Comparison of ENCODE assay signal across 18 mouse cellular contexts in genomic region chr10:76801237-76801641, GRCm38 (mm10).
DNase-seq lines count a peak whose midpoint lies in the region; ATAC-seq lines count a peak whose summit lies in the region.
"Had no signal": no experiment of that assay in that cellular context is flagged by ENCODE, and none has a peak within 500 bp of the region (broad histone marks: within the 10 kb centered on the region; RNA-seq: fewer than 3 reads in every experiment).

No protein-coding gene starts in this region.

- no peaks in the 10 kb centered on the region for H3K36me3 ChIP-seq in hindbrain, embryonic 15.5 days
- peaks cover 5% of the 10 kb centered on the region; the same call in 1 of the 2 replicates for H3K36me3 ChIP-seq in hindbrain, embryonic 14.5 days (replicated peaks; ENCODE audit: control insufficient read depth, insufficient read depth)
- H3K36me3 ChIP-seq: heart, embryonic 13.5 days had no signal

- no peak for DNase-seq in hindbrain, embryonic 14.5 days (ENCODE audit: low spot score)
- DNase-seq in right cerebral cortex, adult 18-20 months, result peak; percentile 36
- no peak for DNase-seq in right cerebral cortex, postnatal 25 days
- DNase-seq in cerebellum, adult 8-10 months, result peak; percentile 49
- no peak for DNase-seq in ovary, postnatal 14 days (ENCODE audit: low spot score)
- no peak for DNase-seq in urinary bladder, postnatal 4 days (ENCODE audit: low spot score in 2 of 2)
- DNase-seq: adrenal gland, postnatal 36 days; gastrocnemius, postnatal 14 days; kidney, adult 8-10 months; lung, adult 2 months; midbrain, embryonic 14.5 days had no signal

- H3K4me2 ChIP-seq in hindbrain, embryonic 15.5 days, result no peak overlapping the region
- H3K4me2 ChIP-seq in hindbrain, embryonic 14.5 days (replicated peaks), result no peak overlapping the region
- H3K4me2 ChIP-seq: forebrain, embryonic 15.5 days; heart, embryonic 13.5 days; limb, embryonic 15.5 days had no signal

- ATAC-seq in hindbrain, embryonic 15.5 days (ENCODE audit: low FRiP score, low read depth), result no peak
- ATAC-seq in hindbrain, embryonic 14.5 days (ENCODE audit: low FRiP score), result no peak
- ATAC-seq: CD4-positive, CD25-positive, alpha-beta regulatory T cell, adult 4 months; forebrain, embryonic 15.5 days had no signal

- H3K4me1 ChIP-seq in hindbrain, embryonic 15.5 days (replicated peaks), result peaks cover 16% of the 10 kb centered on the region
- peaks cover 11% of the 10 kb centered on the region; the same call in 1 of the 2 replicates for H3K4me1 ChIP-seq in hindbrain, embryonic 14.5 days (replicated peaks; ENCODE audit: control insufficient read depth, insufficient read depth, low read length)

- H3K4me3 ChIP-seq in hindbrain, embryonic 15.5 days, result no peak overlapping the region
- no peak overlapping the region for H3K4me3 ChIP-seq in hindbrain, embryonic 14.5 days (replicated peaks; ENCODE audit: low read length)
- H3K4me3 ChIP-seq: embryonic facial prominence, embryonic 10.5 days; erythroblast, embryonic 14.5 days; forebrain, embryonic 15.5 days; heart, embryonic 13.5 days; limb, embryonic 15.5 days had no signal

- H3K27me3 ChIP-seq in hindbrain, embryonic 15.5 days, result no peaks in the 10 kb centered on the region
- no peaks in the 10 kb centered on the region for H3K27me3 ChIP-seq in hindbrain, embryonic 14.5 days (ENCODE audit: control insufficient read depth, insufficient read depth, low read length)
- H3K27me3 ChIP-seq: forebrain, embryonic 15.5 days; heart, embryonic 13.5 days; limb, embryonic 15.5 days had no signal

- no peaks in the 10 kb centered on the region for H3K9me3 ChIP-seq in hindbrain, embryonic 15.5 days
- no peaks in the 10 kb centered on the region for H3K9me3 ChIP-seq in hindbrain, embryonic 14.5 days (ENCODE audit: control insufficient read depth, low read length)
- H3K9me3 ChIP-seq: embryonic facial prominence, embryonic 10.5 days; forebrain, embryonic 15.5 days; heart, embryonic 13.5 days; limb, embryonic 15.5 days had no signal

- no peak overlapping the region for H3K9ac ChIP-seq in hindbrain, embryonic 15.5 days
- no peak overlapping the region for H3K9ac ChIP-seq in hindbrain, embryonic 14.5 days
- H3K9ac ChIP-seq: forebrain, embryonic 15.5 days; heart, embryonic 13.5 days; limb, embryonic 15.5 days had no signal

- 79% methylated on average over 5 of the region's 5 CpGs for WGBS in hindbrain, embryonic 15.5 days
- WGBS in hindbrain, embryonic 14.5 days, result 85% methylated on average over 5 of the region's 5 CpGs

- H3K27ac ChIP-seq in hindbrain, embryonic 15.5 days (replicated peaks), result peak overlapping the region; percentile 48
- H3K27ac ChIP-seq in hindbrain, embryonic 14.5 days, result no peak overlapping the region
- H3K27ac ChIP-seq: embryonic facial prominence, embryonic 10.5 days; forebrain, embryonic 15.5 days; heart, embryonic 13.5 days; limb, embryonic 15.5 days had no signal

Comparison
In these comparisons a context has a peak if more than half of its experiments do, and no peak if none do; other contexts are left out.
1. DNase-seq: peak in right cerebral cortex, adult 18-20 months (single experiment) and cerebellum, adult 8-10 months (single experiment); none in hindbrain, embryonic 14.5 days (single experiment), right cerebral cortex, postnatal 25 days (single experiment), ovary, postnatal 14 days (single experiment) and urinary bladder, postnatal 4 days (0 of 2).